Mouse (Mus musculus) hindbrain, embryonic 16.5 days (tissue): ENCODE measurements at regions not wholly inside any gene's neighbourhood (a gene's known extent, or its start where the extent isn't known, plus 50 kb on each side); places are given as distances from the start of the nearest gene placed in this dataset.

Experiments used
- ATAC-seq: fragments of 200-750 bp; cut with Nextera tagmentation; 2 replicates; pipeline ENCODE4 v1.8.0; 2017; ENCODE audit warnings: moderate TSS enrichment, moderate library complexity
- H3K27ac ChIP-seq: fragments of 300-500 bp; sonication (generic); 2 replicates; pipeline ENCODE4 v1.5.1; 2014; ENCODE audit warnings: low read depth, mild to moderate bottlenecking, control low read depth, low read length, moderate library complexity
- H3K27me3 ChIP-seq: fragments of 300-500 bp; sonication (generic); replicated peaks from 2 replicates; pipeline ENCODE4 v1.6.1; 2014; ENCODE audit warnings: low read length; ENCODE audit not compliant: control insufficient read depth, insufficient read depth
- H3K36me3 ChIP-seq: fragments of 300-500 bp; sonication (generic); 2 replicates; pipeline ENCODE4 v1.6.1; 2014; ENCODE audit warnings: mild to moderate bottlenecking, low read length, moderate library complexity, mixed read lengths; ENCODE audit not compliant: control insufficient read depth, insufficient read depth
- H3K4me1 ChIP-seq: fragments of 300-500 bp; sonication (generic); 2 replicates; pipeline ENCODE4 v1.6.1; 2014; ENCODE audit warnings: low read depth, low read length; ENCODE audit not compliant: control insufficient read depth, insufficient read depth
- H3K4me2 ChIP-seq: fragments of 300-500 bp; sonication (generic); 2 replicates; pipeline ENCODE4 v1.6.1; 2014; ENCODE audit warnings: mild to moderate bottlenecking, low read length, control low read depth, moderate library complexity
- H3K4me3 ChIP-seq: fragments of 300-500 bp; sonication (generic); 2 replicates; pipeline ENCODE4 v1.5.1; 2014; ENCODE audit warnings: mild to moderate bottlenecking, low read length, control low read depth, moderate library complexity
- H3K9ac ChIP-seq: fragments of 300-500 bp; sonication (generic); 2 replicates; pipeline ENCODE4 v1.6.1; 2014; ENCODE audit warnings: low read depth, mild to moderate bottlenecking, control low read depth, low read length, moderate library complexity
- H3K9me3 ChIP-seq: fragments of 300-500 bp; sonication (generic); 2 replicates; pipeline ENCODE4 v1.6.1; 2014; ENCODE audit warnings: mild to moderate bottlenecking, low read length, moderate library complexity; ENCODE audit not compliant: control insufficient read depth
- WGBS: fragments of 180-500 bp; shearing (Covaris S2); extraction: QIAGEN DNeasy Blood & Tissue Kit; methylation state at CpG from one replicate; pipeline ENCODE4 v1.1.7; 2014; 5-methylcytosine and 5-hydroxymethylcytosine counted together

GRCm38 (mm10) chr16:29736211-29736610 is 157.1 kb downstream of the Opa1 start:
- Histone ChIP-seq H3K36me3 (no peaks in the 10 kb centered on the region), H3K9ac (no peak overlapping the region), H3K9me3 (no peaks in the 10 kb centered on the region), H3K4me2 (no peak overlapping the region), H3K4me1 (peaks cover 13% of the 10 kb centered on the region), H3K27me3 (peaks cover 31% of the 10 kb centered on the region), H3K4me3 (no peak overlapping the region), H3K27ac (no peak overlapping the region)
- ATAC-seq, result no peak
- 66% methylated on average over 9 of the region's 9 CpGs for WGBS

- no peak overlapping the region for H3K4me2 ChIP-seq
- H3K27ac ChIP-seq, result no peak overlapping the region
- ATAC-seq, result no peak
- H3K27me3 ChIP-seq, result peaks cover 23% of the 10 kb centered on the region
- H3K9me3 ChIP-seq, result no peaks in the 10 kb centered on the region
- WGBS, result 95% methylated on average over 9 of the region's 9 CpGs
- no peaks in the 10 kb centered on the region for H3K36me3 ChIP-seq
- peaks cover 13% of the 10 kb centered on the region for H3K4me1 ChIP-seq
- no peak overlapping the region for H3K9ac ChIP-seq
- no peak overlapping the region for H3K4me3 ChIP-seq
Measured at GRCm38 (mm10) chr16:29738075-29738474, 158.9 kb downstream of the Opa1 start.

- no peak overlapping the region for H3K4me3 ChIP-seq
- 61% methylated on average over 14 of the region's 14 CpGs for WGBS
- no peak overlapping the region for H3K4me2 ChIP-seq
- no peak overlapping the region for H3K9ac ChIP-seq
- no peak for ATAC-seq
- H3K4me1 ChIP-seq, result no peaks in the 10 kb centered on the region
- no peaks in the 10 kb centered on the region for H3K36me3 ChIP-seq
- no peaks in the 10 kb centered on the region for H3K9me3 ChIP-seq
- H3K27ac ChIP-seq, result no peak overlapping the region
- H3K27me3 ChIP-seq, result peaks cover 5% of the 10 kb centered on the region
Measured at GRCm38 (mm10) chr16:29742497-29743230, 163.5 kb downstream of the Opa1 start.

GRCm38 (mm10) chr16:29745486-29745885 is 166.4 kb downstream of the Opa1 start:
- H3K4me2 ChIP-seq, result no peak overlapping the region
- no peaks in the 10 kb centered on the region for H3K9me3 ChIP-seq
- WGBS, result 80% methylated on average over 5 of the region's 5 CpGs
- H3K36me3 ChIP-seq, result no peaks in the 10 kb centered on the region
- no peaks in the 10 kb centered on the region; the same call in 1 of the 2 replicates for H3K27me3 ChIP-seq
- no peak overlapping the region for H3K4me3 ChIP-seq
- H3K9ac ChIP-seq, result no peak overlapping the region
- no peaks in the 10 kb centered on the region for H3K4me1 ChIP-seq
- no peak overlapping the region for H3K27ac ChIP-seq
- no peak for ATAC-seq

- Histone ChIP-seq H3K4me1 (no peaks in the 10 kb centered on the region), H3K4me2 (no peak overlapping the region), H3K36me3 (no peaks in the 10 kb centered on the region), H3K27me3 (no peaks in the 10 kb centered on the region; the same call in 1 of the 2 replicates), H3K9ac (no peak overlapping the region), H3K4me3 (no peak overlapping the region), H3K9me3 (no peaks in the 10 kb centered on the region), H3K27ac (no peak overlapping the region)
- no peak for ATAC-seq
- 80% methylated on average over 4 of the region's 4 CpGs for WGBS
Measured at GRCm38 (mm10) chr16:29746245-29746644, 167.1 kb downstream of the Opa1 start.

GRCm38 (mm10) chr16:29749167-29749566 is 170.0 kb downstream of the Opa1 start:
- H3K4me1 ChIP-seq, result no peaks in the 10 kb centered on the region
- no peak overlapping the region for H3K27ac ChIP-seq
- no peak overlapping the region for H3K9ac ChIP-seq
- no peak for ATAC-seq
- H3K36me3 ChIP-seq, result no peaks in the 10 kb centered on the region
- H3K4me2 ChIP-seq, result no peak overlapping the region
- WGBS, result 69% methylated on average over 5 of the region's 5 CpGs
- no peak overlapping the region for H3K4me3 ChIP-seq
- H3K9me3 ChIP-seq, result no peaks in the 10 kb centered on the region
- H3K27me3 ChIP-seq, result no peaks in the 10 kb centered on the region; the same call in 1 of the 2 replicates

- WGBS, result 56% methylated on average over 8 of the region's 8 CpGs
- no peaks in the 10 kb centered on the region for H3K27me3 ChIP-seq
- no peak for ATAC-seq
Measured at GRCm38 (mm10) chr16:29754579-29755199, 175.6 kb downstream of the Opa1 start.

GRCm38 (mm10) chr16:29758246-29758645 is 179.1 kb downstream of the Opa1 start:
- no peak overlapping the region for H3K9ac ChIP-seq
- no peak overlapping the region for H3K4me2 ChIP-seq
- no peaks in the 10 kb centered on the region for H3K27me3 ChIP-seq
- no peaks in the 10 kb centered on the region for H3K36me3 ChIP-seq
- no peak for ATAC-seq
- no peak overlapping the region for H3K27ac ChIP-seq
- H3K4me1 ChIP-seq, result no peaks in the 10 kb centered on the region
- 69% methylated on average over 3 of the region's 3 CpGs for WGBS
- H3K4me3 ChIP-seq, result no peak overlapping the region
- H3K9me3 ChIP-seq, result no peaks in the 10 kb centered on the region

More at GRCm38 (mm10) chr16:29754579-29755199, 175.6 kb downstream of the Opa1 start:
- Histone ChIP-seq H3K36me3 (no peaks in the 10 kb centered on the region), H3K4me1 (no peaks in the 10 kb centered on the region), H3K4me2 (no peak overlapping the region), H3K9ac (no peak overlapping the region), H3K4me3 (no peak overlapping the region), H3K27ac (no peak overlapping the region), H3K9me3 (no peaks in the 10 kb centered on the region)

- Histone ChIP-seq H3K4me3 (no peak overlapping the region), H3K4me2 (no peak overlapping the region), H3K27ac (no peak overlapping the region), H3K36me3 (no peaks in the 10 kb centered on the region), H3K9ac (no peak overlapping the region), H3K9me3 (no peaks in the 10 kb centered on the region), H3K27me3 (no peaks in the 10 kb centered on the region), H3K4me1 (no peaks in the 10 kb centered on the region)
- ATAC-seq, result no peak
- 88% methylated on average over 3 of the region's 3 CpGs for WGBS
Measured at GRCm38 (mm10) chr16:29759416-29759815, 180.3 kb downstream of the Opa1 start.
